Mouse (Mus musculus) spleen, adult 2 months (tissue): ENCODE measurements around the gene Sirt6.

ENCODE experiments used
- CTCF ChIP-seq: fragments of 200-500 bp; IDR thresholded peaks from 2 replicates; pipeline ENCODE4 v1.5.1; 2011; ENCODE audit warnings: mild to moderate bottlenecking, inconsistent platforms; ENCODE audit not compliant: insufficient read depth, insufficient read length, insufficient replicate concordance; ENCODE audit errors: extremely low read depth
- POLR2A ChIP-seq: fragments of 200-500 bp; IDR thresholded peaks from 2 replicates; pipeline ENCODE4 v1.6.1; 2011; ENCODE audit warnings: low read depth, low read length, inconsistent platforms

DNA sequence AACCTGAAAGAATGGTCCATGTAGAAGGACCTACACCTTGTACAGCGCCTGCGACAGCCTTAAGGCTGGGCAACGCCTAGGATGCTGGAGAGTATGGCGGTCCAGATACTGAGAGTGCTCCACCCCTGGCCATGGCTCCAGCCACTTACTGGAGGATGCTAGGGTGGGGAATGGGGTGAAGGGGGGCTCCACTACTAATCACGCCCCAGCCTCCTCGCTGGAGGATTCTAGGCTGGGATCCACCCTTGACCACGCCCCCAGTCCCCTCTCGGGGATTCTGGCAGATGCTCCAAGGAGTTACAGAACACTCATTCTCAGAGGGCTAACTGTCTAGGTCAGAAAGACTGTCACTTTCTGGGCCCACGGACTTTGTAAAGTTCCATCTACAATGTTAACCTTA, 54.6 kb downstream of the Sirt6 start:
- TF ChIP-seq POLR2A (no peak), CTCF (no peak)
